Mouse (Mus musculus) thymus, adult 18-20 months (tissue): ENCODE results near the gene Pabpc1l.

Experiments used
- DNase-seq, 2 experiments: peaks; one replicate each; pipeline ENCODE4 v3.0.0; 2022; ENCODE audit warnings: mixed read lengths in 2 of 2

The Pabpc1l gene

GRCm38 (mm10) chr2:164025150-164025549 lies at the start of gene Pabpc1l:
Gene Pabpc1l, plus strand, starts transcription at chr2:164025450.
- DNase-seq: no peak

- no peak for DNase-seq
Measured at GRCm38 (mm10) chr2:163976448-163976847, 48.8 kb upstream of the Pabpc1l start.

- no peak for DNase-seq
Measured at GRCm38 (mm10) chr2:163987233-163987632, 38.0 kb upstream of the Pabpc1l start.

DNA sequence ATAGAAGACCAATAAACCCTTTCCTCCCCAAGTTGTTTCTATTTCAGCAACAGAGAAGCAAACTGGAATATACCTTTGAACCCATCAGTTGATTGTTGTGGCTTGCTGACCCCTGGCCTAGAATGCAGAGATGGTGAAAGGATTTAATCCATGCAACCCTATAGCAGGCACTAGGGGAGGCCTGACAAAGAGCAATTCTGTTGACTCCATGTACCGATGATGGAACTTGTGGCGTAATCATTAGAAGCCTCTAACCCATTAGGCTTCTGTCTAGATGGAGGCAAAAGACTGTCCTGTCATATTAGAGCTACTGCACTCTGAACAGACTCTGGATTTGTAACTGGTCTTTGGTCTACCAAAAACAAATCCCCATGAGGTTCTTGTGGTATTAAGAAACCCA lies 32.4 kb upstream of the Pabpc1l start:
- no peak for DNase-seq

GRCm38 (mm10) chr2:163994654-163994976 lies 30.6 kb upstream of the Pabpc1l start, which contains the start of gene Ywhab:
Gene Ywhab, plus strand, starts transcription at chr2:163994960.
- no peak for DNase-seq

DNA sequence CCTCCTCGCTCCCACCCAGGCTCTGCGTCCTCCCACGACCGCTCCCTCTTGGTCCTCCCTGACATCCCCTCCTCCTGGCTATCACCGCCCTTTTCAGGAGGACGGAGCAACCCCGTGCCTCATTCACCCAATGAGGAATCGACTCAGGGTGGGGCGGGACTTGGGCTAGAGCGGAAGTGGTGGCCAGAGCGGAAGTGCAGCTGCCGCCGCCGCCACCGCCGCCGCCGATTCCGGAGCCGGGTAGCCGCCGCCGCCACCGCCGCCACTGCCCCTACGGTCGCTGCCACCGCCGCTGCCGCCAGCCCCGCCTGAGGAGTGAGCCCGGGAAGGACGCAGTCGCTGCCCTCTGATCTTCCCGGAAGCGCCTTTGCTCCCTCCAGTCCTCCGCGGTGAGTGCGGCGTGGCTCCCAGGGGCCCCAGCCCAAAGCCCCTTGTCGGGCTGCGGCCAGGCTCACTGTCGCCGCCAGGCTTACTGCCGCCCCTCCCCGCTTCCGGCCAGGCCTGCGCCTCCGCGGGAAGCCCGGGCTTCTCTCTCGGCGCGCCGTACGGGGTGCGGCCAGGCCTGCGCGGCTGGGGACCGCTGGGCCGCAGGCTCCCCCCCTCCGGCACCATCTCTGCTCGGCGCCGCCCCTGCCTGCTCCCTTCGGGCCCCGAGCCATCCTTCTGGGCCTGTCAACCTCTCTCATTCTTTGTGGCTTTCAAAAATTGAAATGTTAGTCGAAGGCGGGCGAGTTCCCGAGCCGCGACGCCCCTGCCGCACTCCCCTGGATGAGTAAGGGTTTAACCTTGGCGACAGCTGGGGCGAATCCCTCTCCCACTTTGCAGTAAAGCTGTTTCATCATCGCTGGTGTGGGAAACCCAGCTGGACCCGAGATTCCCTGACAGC lies 30.0 kb upstream of the Pabpc1l start:
- DNase-seq: peak; percentile 91 to 94

- no peak for DNase-seq
Measured at GRCm38 (mm10) chr2:163996275-163996674, 29.0 kb upstream of the Pabpc1l start.

GRCm38 (mm10) chr2:163996899-163997298 lies 28.4 kb upstream of the Pabpc1l start:
- DNase-seq: no peak

- no peak for DNase-seq
Measured at GRCm38 (mm10) chr2:163998981-163999380, 26.3 kb upstream of the Pabpc1l start.

- no peak for DNase-seq
Measured at GRCm38 (mm10) chr2:164002637-164003036, 22.6 kb upstream of the Pabpc1l start.

DNA sequence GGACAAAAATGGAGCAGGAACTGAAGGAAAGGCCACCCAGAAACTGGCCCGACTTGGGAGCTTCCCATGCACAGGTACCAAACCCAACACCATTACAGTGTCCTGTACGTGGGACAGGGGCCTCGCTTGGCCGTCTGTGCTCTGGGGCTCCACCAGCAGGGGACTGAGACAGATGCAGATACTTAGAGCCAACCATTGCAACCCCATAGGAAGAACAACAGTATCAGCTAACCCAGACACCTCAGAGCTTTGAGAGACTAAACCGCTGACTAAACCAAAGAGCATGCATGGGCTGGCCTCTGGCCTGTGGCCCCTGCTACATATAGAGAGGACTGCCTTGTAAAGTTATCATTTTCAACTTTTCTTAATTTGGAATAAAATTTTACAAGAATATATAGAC lies 20.7 kb upstream of the Pabpc1l start:
- no peak for DNase-seq

DNA sequence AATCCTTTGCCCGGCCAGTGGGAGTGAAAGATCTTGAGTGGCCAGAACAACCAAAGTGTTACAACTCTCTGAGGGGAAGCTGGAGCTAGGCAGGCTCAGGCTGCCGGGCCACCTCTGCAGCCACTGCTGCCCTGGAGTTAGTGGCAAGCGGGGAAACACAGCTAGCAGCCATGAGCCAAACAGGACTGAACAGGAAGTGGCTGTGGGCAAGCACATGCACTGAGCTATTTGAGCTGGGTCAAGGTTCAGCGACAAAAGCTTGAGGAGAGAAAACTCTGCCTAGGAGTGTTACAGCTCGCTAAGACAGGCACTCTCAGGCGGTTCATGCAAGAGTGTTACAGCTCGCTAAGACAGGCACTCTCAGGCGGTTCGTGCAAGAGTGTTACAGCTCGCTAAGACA lies 18.3 kb upstream of the Pabpc1l start:
- DNase-seq: peak; percentile 15 to 39

- no peak for DNase-seq
Measured at GRCm38 (mm10) chr2:164007547-164007946, 17.7 kb upstream of the Pabpc1l start.

DNA sequence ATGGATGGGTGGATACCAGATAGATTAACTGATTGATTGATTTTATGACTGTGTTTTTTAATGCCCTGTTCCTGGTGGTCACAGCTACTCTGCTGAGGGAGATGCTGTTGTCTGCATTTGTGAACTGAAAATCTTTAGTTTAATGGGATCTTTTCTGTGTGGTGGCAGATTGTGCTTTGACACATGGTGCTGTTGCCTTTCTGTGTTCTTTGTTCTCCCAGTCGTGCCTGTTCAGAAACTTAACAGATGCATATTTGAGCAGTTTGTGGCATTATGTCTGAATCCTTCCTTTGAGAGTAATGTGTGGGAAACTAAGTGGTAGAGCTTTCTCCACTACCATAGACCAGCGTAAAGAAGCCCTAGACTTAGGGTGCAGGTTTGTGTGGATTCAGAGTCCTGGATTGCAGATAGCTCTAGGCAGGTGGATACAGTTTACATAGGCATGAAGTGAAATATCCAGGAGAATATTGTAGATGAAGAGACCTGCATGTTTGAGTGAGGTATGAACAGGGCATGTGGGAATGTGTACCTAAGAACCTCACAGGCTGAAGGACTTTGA lies 17.2 kb upstream of the Pabpc1l start:
- no peak for DNase-seq

DNA sequence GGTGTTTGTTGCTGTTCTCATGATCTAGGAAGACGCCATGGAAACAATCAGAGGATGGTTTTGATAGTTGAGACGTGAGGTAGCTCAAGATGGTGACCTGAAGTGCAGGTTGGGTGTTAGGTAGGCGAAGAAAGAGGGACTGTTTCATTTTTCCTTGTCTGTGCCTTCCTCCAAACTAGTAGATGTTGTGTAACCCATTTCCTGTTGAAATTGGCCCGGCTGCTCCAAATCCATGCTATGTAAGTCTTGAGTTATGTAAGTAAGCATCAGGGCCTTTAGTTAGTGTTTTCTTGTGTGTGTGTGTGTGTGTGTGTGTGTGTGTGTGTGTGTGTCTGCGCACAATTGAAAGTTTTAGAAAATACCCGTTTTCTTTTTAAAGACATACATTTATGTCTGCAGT lies 16.0 kb upstream of the Pabpc1l start:
- DNase-seq: no peak

DNA sequence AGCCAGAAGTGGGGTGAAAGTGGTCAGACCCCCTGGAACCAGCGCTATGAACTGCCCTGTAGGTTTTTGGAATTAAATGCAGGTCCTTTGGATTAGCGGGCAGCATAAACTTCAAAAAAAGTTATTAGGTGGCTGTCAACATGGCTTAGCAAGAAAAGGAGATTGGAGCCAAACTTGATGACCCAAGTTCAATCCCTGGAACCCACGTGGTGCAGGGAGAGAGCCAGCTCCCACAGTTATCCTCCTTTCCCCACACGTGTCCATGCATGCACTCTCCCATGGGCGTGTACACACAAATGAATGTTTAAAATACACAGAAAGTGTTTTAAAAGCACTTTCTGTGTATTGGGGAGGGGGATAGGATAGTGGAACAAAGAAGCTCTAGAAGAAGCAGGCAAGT lies 14.8 kb upstream of the Pabpc1l start:
- no peak for DNase-seq

- no peak for DNase-seq
Measured at GRCm38 (mm10) chr2:164010944-164011343, 14.3 kb upstream of the Pabpc1l start.

- DNase-seq: no peak
Measured at GRCm38 (mm10) chr2:164015304-164015703, 9.9 kb upstream of the Pabpc1l start.

- no peak for DNase-seq
Measured at GRCm38 (mm10) chr2:164018910-164019309, 6.3 kb upstream of the Pabpc1l start.

GRCm38 (mm10) chr2:164019943-164020342 lies 5.3 kb upstream of the Pabpc1l start:
- no peak for DNase-seq

DNA sequence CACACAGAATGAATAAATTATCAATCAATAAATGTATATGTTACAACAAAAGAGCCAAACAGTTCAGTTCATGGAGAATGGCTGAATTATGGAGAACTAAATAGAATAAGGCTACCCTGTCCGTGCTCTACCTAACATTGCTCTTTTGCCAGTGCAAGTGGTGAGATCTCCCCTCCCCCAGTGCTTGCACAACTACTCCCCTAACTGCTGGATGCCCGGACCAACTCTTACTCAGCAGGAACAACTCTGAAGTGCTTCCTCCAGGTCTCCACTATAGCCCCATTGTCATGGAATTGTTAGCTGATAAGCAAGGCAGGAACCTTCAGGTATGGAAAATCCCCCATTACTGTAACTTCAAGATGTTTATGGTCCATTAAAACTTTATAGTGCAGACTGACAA lies 3.1 kb upstream of the Pabpc1l start:
- DNase-seq: no peak

GRCm38 (mm10) chr2:164031147-164031546 lies 5.9 kb downstream of the Pabpc1l start:
- DNase-seq: no peak

GRCm38 (mm10) chr2:164032973-164033372 lies 7.7 kb downstream of the Pabpc1l start:
- no peak for DNase-seq

- DNase-seq: no peak
Measured at GRCm38 (mm10) chr2:164036520-164037019, 11.3 kb downstream of the Pabpc1l start.
